Mouse (Mus musculus): ENCODE measurements at regions not wholly inside any gene's neighbourhood (a gene's known extent, or its start where the extent isn't known, plus 50 kb on each side); places are given as distances from the start of the nearest gene placed in this dataset.

DNA sequence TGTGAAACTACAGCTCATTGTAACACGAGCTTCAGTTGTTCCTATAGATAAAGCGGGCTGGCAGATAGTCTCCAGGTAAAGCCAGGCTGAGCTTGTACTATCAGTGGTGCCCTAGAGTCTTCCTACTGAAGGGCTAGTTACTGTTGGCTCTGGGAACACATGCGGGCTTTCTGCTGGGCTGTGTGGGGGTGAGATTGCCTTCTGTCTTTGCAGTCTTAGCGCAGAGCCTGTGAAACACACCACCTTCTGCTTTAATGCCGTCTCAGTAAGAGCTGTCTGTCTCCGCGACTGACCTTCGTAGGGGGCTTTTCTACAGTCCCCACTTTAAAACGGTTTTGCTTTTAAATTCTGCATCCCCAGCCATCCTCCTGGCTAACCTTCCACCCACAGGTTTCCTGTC lies 76.7 kb downstream of the Trim29 start:
- no peak for DNase-seq

DNA sequence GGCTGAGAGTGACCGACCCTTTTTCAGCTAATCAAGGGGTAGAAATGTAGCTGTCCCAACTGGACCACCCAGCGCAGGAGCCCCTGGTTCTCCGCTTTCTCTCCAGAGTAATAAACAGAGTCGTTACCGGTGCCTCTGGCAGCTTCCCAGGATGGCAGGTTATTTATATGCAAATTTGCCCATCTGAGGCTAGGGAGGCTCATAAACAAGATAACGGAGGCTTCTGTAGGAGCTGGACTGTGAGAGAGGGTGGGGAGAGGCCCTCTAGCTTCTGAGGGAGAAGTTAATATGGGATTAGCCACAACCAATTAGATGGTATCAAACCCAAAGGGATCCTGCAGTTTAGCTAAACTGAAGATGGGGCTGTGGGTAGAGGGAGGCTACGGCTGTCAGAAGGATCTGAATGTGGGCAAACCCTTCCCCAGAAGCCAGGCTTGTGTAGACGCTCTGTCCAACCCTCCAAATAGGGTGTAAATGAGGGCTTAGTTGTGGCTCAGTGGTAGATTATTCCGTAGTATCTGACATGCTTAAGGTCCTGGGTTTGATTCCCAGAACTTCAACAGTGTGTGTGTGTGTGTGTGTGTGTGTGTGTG lies 78.9 kb downstream of the Trim29 start:
- no peak for DNase-seq

DNA sequence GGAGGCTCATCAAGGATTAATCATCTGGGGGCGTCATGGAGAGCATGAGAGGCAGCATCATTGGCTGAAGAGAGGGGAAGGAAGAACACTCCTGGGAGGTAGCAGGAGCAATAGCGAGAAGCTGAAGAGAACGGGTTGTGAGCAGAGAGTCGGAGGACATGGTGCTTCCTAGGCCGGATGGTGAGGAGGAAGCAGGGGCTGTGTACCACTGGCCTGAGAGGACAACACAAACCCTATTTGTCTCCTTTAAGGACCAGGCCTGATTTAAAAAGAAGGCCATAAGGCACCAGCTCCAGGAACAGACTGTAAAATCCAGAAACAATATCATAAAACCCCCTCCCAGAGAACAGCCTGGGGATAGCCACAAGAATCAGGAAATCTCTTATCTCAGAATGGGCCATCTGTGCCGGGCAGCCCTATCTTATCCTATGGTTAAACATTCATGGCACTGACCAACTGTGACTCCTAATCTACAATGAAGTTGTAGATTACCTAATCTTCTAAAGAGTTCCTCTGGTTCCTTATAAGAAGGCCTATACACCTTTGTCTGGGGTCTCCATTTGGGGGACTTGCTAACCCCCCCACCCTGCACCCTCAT lies 81.9 kb downstream of the Trim29 start:
- DNase-seq, result no peak

DNA sequence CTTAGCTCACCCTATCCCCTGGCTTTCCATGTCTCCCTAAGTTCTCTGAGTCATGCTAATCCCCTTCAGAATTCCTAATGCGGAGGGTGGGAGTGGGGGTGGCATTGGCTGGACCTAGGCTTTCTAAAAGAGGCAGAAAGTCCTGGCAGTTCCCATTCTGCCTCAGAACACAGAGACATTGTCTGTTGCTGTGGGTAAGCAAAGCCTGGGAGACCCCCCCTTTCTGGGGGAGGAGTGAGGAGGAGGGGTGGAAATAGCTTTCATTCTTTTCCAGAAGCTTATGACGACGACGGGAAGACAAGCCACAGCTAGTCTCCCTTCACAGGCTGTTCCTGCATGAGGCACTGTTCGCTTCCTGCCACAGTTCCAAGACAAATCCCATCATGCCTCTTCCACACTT lies 83.6 kb downstream of the Trim29 start:
- DNase-seq, result peak; percentile 46

DNA sequence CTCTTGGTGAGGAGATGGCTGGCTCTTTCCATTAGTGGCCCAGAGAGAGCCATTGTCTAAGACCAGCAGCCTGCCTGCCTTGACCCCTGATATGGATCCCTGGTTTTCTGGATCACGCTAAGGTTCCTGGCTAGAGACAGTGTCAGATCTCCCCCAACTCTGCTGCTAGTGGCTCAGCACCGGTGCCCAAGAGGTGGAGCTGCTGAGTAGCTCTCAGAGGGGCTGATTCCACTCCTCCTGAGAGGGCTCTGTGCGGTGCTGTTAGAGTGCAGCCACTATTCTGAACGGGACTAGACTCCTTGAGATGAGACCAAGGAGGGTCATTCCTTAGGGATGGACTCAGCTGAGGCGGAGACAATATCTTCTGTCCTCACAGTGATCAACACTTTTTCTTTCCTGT lies 84.6 kb downstream of the Trim29 start:
- DNase-seq, result no peak

DNA sequence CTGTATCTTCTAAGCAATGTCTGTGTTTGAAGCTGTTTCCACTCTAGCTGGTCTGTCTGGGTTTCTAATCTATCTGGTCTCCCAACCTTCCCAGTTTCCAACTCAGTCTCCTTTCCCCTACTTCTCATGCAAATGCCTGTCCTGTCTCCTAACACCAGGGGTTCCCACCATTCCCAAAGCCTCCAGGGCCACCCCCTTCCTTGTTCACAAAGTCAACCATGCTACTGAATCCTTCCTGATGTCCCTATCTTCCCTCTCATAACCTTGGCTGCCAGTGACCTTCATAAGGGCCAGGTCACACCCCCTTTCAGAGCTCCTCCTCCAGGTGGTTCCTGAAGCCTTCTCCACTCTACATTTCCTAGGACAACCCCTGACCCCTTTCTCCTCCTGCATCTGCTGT lies 85.9 kb downstream of the Trim29 start:
- DNase-seq, result no peak

DNA sequence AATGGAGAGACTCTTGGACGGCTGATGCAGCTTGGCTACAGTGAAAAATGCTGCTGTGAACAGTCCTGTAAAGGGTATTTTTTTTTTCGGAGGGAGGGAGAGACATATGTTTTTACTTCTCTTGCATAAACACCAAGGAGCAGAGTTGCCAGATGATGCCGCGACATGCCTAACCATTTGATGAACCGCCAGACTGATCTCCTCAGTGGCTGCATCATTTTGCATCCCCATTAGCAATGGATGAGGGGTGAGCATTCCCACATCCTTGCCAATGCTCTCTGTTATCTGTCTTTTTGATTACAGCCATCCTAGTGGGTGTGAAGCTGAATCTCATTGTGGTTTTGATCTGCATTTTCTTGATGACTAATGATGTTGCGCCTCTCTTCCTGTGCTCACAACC lies 97.8 kb downstream of the Trim29 start:
- DNase-seq, result no peak

DNA sequence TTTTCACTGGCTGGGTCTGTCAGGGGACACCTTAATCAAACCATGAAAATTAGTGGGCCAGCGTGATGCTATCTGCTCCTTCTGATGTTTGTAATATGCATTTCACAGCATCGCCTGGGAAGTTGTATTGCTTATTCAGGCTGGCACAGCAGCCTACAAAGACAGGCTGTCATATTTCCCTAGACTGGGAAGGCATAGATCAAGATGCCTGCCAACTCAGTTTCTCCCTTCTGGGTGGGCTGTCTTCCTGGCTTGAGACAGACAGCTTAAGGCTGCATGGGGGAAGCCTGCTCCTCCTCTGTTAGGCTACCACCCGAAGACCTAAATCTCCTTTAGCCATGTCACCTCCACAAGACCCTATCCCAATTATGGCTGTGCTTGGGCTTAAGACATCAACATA lies 101.8 kb downstream of the Trim29 start:
- DNase-seq, result no peak

DNA sequence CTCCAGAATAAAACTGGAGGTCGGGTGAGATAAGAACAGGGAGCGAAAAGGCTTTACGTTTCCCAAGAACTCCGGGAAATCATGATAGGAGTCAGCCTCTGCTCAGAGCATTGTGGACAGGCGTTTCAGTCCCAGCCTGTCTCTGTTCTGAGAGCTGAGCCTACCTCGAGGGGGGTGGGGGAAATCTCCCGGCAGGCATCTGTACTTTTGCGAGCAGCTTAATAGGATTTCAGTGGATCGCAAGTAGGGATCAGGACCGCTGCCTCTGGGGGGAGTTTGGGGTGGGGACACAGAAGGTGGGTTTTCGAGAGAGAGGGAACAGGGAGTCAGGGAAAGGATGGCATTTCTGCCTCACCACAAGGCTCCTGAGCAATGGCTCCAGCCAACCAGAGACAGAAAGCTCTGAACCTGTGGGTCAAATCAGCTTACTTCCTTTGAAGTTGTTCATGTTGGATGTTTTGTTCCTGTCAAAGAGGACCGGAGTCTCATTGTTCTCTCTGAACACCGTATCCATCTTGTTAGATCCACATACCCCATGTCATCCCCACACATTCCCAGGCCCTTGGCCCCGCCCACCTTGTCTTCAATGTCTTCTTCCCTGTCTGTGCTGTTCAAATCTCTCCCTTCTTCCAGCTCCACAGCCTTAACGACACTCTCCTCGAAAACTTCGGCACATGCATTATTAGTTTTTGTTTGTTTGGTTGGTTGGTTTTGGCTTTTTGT lies 109.5 kb downstream of the Trim29 start:
- no peak for DNase-seq

DNA sequence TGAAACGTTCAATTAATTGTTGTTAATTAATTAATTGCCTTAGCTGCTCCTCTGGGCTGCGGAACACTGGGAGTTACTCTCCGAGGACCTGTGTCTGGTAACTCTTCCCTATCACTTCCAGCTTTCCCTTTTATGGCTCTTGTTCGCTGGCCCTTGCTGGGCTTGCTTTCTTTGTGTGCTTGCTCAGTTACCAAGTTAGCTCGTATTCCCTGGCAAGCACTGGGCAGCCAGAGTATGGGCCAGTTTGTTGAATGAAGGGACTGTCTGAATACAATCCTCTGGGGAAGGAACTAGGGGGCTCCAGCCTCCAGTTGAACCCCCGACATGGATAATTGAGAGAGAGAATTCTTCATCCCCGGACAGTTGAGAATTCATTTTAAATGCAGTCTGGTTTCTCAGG lies 116.4 kb downstream of the Trim29 start:
- DNase-seq, result no peak

DNA sequence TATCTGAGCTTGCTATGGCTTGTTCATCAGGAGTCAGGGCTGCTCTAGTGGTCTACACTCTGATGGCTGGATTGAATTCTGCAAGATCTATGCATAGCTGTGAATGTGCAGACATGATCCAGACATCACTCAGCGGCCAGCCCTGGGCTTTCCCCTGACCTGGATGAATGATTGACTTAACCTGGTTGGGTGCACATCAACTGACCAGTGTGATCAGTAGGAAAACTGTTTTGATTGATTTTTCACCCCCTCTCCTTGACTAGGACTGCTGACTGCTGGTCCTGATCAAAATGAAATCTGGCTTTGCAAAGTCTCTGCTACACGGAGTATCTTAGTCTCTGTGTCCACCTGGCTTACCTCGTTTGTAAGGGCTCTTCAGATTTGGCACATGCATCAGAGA lies 123.3 kb downstream of the Trim29 start:
- no peak for DNase-seq

DNA sequence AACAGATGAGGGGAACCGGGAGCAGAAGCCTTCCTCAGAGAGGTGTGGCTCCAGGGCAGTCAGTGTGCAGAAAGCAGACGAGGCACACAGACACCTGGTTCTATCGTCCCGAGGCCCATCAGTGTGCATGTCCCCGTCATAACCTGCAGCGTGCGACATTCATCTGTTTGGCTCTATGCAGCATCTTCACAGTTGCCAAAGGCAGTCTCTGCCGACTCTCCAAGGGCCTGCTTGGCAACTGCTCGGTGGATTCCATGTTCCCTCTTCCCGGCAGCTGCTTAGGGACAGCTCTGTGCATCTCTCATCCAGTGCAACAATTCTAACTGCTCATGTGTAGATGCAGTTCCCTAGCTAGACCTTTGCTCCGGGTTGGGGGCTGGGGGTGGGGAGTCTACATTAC lies 127.8 kb downstream of the Trim29 start:
- DNase-seq, result peak; percentile 21

DNA sequence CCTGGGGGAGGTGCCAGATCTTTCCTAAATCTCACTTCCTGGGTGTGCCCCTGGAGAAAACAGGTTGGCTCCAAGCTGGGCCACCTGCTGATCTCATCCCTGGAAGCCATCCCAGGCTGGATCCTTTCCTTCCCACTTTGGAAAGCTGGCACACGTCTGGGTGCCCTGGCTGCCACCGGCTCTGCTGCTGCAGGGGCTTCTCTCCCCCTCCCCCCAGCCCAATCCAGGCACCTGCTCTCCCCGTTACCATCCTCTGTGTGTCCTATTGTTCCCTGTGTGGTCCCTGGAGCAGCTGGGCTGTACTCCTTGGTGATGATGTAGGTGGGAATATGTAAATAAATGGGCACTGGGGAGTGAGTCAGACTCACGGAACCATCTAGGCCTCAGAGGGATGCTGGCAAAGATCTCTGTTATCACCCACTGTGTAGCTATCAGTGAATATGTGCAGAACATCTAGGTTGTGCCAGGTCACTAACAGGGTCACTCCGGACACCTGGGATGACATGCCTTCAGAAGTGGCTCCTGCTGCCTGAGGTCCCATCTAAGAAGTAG lies 130.4 kb downstream of the Trim29 start:
- no peak for DNase-seq

DNA sequence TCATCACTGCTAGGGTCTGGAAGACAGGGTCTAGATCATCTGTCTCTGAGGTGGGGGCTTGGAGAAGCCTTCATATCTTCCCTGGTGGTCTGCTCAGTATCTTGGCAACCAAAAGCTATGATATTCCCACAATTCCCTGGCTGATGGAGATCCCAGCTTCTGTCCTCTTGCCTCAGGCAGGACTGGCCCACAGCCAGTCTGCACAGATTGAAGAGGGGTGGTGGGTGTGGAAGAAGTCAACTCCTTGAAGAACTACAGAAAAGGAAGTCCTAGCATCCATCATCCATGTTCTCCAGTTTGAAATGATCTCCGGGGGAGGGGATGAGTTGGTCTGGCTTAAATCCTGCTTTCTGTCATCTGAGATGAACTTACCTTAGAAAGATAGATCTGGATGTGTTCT lies 134.8 kb downstream of the Trim29 start:
- DNase-seq, result no peak

DNA sequence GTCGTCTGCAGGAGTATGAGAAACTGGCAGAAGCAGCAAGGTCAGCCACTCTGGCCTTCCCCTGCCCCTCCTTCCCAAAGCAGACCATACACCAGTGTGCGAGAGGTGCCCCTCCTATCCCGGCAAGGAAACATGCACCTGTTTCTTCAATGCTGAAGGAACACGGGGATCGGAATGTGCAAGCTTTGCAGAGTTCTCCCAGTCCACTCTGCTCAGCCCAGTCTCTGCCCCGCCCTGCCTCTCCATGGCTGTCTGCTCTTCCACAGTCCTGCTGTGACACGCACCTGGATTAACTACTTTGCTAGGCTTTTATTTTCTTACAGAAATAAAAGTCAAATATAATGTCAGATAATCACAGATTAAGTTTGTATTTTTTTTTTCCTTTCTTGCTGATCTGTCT lies 136.7 kb downstream of the Trim29 start:
- no peak for DNase-seq

DNA sequence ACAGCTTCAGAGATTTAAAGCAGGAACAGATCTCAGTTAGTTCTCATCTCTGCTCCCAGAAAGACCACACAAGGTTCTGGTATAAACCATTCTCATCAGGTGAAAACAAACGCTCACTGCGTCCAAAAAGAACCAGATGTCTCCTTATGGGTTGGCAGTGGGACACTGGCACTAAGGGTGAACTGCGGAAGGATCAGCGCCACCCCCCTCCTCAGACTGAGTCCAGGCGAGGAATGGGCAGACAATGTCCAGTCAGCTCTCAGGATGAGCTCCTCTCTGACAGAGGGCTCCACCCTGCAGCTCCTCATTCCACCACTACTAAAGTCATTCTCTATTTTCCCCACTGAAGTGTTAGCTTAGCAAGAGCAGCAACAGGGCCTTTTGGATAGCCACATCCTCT lies 138.3 kb downstream of the Trim29 start:
- no peak for DNase-seq

DNA sequence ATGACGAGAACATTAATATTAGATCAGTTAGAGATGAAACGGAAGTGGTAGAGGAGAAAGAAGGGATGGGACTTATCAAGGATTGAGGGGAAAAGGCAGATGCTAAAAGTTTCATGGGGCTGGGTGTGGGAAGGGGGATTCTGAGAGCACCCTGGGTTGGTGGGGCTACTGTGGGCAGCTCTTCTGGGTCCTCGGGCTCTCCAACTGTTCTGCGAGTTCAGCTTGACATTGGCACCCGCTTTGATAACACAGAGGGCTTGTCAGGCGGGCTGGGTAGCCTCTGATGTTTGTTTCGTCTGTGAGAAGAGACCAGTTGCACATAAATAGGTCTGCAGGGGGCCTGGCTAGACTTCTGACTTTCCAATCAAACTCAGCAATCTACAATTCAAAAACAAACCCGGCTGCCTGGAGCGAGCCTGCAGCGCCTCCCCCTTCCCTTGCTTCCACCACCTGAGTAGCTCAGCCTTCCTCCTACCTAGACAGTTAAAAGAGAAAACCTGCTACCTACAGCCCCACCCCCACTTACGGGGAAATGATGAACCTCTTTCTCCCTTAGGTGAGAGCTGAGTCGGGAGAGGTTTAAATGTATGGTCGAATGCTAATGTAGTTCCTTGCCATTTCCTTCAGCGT lies 143.4 kb downstream of the Trim29 start:
- no peak for DNase-seq

DNA sequence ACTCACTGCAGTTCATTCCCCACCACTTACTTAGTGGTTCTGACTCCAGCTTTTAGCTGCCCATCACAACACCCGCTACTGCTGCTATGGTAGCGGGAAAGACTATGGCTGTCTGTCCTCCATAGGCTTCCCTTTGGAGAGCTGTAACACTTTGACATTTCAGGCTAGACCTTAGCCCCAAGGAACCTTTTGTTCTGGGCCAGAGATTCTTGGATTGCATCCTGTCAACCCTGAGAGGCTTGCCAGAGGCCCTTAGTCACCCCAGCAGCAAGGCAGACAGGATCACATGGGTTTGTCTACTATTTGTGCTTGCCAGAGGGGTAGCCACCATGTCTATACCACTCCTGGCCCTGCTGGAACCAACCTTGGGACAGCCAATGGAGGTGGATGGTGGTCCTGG lies 147.1 kb downstream of the Trim29 start:
- no peak for DNase-seq

DNA sequence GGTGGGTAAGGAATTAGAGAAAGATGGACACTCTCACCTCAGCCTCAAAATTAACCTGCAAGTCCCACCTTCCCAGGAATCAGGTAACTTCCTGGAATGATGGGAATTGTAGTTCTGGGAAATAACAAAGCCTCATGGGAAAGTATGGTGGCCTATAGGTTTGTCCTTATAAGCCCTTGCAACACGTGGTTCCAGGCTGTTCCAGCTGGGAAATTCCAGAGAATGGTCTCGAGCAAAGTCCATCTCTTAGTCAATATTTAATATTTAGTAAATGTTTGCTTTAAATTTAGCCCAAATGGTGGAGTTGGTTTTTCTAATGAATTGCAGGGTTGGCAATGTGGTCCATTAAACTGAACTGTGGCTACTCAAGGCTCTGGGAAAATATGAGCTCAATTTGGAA lies 150.5 kb downstream of the Trim29 start:
- no peak for DNase-seq

DNA sequence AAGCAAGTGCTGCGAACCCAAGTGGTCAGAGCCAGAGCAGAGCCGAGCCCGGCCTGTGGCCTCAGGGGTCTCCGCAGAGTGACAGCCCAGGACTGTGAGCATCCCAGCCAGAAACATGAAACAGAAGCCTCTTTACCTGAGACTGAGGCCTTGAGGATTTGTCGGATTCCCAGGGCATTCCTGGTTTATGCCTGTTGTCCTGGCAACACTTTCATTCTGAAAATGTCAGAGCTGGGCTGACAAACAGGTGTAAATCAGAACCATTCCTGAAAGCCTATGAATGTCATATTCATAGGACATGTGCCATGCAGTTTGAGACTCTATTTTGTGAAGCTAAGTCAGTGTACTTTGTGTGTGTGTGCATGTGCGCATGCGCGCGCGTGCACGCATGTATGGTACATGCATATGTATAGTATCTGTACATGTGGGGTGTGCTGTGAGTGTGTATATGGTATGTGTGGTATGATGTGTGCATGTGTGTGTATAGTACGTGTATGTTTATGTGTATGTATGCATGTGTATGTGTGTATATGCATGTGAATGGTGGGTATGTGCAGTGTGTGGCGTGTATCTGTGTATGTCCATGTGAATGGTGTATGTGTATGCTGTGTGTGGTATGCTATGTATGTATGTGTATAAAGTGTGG lies 152.9 kb downstream of the Trim29 start:
- no peak for DNase-seq

DNA sequence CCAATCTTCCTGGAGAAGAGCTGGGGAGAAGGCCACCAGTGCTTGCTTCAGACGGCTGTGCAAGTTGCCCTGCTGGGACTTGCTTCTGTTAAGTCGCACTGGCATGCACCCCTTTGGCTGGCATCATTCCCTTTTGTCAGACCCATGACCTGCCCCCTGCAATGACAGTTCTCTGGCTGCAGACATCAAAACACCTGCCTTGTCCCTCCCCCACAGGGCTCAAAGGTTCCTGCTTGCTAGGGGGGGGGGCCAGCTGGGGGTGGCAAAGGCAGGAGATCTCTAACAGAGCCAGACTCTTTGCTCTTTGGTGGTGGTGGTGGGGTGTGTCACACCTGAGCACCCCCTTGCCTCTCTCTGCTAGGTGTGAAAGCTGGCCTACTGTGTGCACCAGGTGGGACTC lies 154.5 kb downstream of the Trim29 start:
- no peak for DNase-seq

DNA sequence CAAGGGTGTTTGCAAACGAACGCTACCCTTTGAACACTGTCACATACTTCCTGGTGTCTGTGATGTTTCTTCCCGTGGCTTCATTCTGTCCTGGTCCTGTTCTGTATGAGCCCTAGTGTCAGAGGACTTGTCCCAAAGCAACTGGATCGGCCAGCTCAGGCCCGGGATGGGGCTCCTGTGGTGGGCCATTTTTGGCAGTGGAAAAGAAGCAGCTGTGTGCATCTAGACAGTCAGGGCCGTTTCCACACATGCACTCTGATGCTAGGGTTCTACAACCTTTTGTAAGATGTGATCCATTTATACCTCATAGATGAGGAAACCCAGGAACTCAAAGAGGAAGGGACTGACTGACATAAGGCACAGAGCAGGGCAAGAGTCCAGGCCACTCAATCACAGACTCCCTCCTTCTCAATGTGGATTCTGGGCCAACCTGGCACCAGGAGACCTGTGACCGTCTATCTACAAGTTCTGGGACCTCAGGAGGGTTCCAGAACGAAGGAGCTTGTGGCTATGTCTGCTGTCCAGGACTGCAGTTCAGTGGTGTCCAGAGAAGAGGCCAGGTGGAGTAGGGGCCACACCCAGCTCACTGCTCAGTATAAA lies 155.2 kb downstream of the Trim29 start:
- no peak for DNase-seq

DNA sequence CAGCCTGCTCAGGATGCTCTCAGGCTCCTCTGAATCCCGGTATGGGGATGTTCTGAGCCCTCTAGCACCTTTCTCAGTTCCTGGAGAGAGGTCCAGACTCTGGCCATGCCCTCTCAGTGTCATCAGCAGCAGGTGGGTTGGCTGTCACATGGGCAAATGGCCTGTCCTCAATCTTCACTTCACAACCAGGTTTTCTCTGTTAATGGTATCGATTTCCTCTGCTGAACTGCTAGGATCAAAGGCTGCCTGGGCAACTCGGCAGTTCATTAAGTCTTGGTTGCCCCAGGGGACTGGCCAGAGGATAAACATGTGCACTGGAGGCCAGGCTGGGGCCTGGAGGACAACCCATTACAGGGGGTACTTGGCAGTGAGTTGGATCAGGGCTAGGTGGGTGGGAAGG lies 156.2 kb downstream of the Trim29 start:
- DNase-seq, result no peak
